Mouse (Mus musculus) layer of hippocampus, adult 18-20 months (tissue): ENCODE measurements at regions not wholly inside any gene's neighbourhood (a gene's known extent, or its start where the extent isn't known, plus 50 kb on each side); places are given as distances from the start of the nearest gene placed in this dataset.

Experiments used
- DNase-seq, 2 experiments: peaks; one replicate each; pipeline ENCODE4 v3.0.0; 2022; ENCODE audit warnings: low spot score in 2 of 2

DNA sequence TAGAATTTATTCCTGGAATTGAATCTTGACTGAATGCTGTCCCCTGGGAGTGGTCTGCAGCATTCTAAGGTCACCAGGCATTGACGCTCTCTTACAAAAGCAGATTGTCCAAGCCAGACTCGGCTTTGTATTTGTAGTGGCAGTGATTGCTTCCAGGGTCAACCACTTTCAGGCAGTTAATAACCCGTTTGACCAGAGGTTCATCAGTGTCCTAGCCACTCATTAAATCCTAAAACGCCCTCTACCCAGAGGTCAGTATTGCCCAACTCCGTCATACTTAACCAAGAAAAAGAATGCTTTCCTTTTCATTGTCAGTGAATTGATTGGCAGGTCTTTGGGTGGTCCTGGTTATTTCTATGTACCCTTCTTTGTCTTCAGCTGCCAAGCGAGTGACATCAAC, 194.6 kb upstream of the Mctp2 start:
- no peak for DNase-seq

DNA sequence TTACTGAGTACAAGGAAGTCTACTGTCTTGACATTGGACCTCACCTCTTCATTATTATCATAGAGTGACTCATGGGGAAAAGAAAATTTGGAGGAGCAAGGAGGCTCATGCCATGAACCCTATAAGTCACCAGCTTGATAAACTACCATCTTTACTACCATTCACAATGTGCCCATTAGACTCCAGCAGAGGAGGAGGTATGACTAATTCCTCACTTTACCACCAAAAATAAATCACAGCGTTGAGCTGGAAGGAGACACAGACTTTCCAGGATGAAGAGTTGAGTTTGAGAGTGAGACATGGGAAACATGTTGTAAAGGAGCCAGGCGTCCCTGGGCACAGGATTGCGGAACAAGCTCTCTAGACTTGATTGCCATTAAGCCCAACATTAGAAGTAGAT, 195.0 kb upstream of the Mctp2 start:
- no peak for DNase-seq

DNA sequence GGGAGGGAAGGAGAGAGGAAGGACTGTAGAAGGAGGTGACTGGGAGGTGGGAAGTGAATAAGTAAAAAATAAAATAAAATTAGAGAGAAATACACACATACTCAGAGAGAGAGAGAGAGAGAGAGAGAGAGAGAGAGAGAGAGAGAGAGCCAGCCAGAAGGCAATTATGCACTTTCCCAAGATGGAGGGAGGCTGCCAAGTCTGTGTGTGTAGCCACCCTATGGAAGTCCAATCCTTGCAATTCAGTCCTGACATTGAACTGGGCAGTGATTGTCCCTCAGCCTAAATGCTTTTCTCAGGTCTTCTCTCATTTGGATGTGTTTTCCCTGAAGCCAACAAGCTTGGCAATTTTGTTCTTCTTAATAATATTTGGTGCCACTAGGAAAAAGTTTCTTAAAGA, 197.3 kb upstream of the Mctp2 start:
- no peak for DNase-seq

DNA sequence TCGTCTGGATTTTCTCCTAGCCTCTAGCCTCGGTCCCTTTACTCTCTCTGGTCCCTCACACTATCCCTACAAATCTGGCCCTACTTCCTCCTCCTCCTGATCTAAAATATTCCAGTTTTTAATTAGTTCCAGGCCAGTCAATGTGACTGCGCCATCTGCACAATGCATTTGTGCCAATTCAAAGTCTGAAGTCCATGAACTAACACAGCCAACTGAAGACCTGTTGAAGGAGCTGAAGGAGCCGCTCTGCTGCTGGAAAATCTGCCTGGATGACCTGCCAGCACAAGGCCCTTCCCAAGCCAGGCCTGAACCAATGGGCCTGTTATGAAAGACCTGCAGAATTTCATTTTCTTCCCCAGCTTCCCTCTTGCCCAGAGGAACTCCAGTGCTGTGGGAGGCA, 197.9 kb upstream of the Mctp2 start:
- no peak for DNase-seq

DNA sequence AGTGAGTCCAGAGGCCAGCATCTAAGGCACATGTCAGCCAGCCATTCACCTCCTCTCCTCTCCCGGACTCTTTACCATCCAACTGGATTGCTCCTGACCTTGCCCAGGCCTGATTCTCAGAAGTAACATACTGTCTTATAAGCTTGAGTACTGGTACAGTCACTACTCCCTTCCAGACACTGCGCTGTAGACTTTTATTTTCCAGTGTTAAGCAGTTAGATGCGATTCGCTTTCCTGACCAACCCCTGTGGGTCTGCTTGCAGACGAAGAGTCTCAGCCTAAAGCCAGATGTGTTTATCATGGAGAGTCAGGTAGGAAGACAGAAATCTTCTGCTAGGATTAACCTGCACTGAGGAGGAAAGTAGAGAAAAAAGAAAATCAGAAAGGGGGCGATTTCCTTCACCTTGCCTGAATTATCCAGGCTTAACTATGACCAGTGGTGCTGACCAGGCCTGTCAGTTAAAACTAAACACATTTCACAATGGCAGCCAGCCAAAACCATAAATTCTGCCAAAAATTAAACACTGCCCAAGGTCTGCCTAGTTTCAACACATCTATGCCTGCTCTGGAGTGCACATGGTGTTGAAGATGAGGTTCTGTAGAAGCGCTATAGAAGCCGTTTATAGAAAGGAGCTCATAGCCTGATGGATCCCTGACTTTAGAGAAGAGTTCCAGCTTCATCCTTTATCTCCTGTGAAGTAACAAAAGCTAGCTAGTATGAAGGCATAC, 199.5 kb upstream of the Mctp2 start:
- DNase-seq = no peak

DNA sequence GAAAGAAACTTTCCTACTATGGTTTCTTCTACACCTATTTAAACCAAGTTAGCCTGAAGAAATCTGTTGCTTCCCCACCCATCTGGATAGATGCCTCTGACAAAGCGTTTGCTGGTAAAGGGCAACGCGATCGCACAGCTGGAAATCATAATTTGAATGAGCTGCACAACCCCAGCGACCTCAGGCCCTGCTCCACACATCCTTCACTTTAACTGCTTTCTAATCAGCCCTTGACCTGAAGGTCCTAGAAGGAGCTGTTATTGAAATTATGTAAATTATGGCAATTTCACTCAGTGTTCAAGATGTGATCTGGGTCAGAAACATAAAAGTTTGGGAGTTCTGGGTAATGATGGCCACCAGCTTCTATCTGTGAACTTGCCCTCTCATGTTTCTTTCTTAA, 201.5 kb upstream of the Mctp2 start:
- no peak for DNase-seq

DNA sequence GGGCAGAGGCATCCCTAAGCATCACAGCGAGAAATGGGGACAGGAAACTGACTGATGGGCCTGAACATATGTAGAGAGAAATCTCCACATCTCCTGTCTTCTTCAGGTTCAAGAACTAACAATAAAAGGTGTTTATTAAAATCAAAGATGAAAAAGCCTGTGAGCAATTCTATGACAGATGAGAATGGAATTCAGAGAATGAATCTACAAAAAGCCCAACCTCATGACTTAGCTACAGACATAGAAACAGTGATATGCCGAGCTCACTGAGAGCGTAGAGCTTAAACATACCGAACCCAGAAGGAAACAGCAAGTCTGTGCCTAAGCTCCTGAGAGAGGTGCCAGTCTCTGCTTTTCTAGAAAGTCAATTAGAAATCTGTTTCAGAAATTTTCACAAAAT, 203.7 kb upstream of the Mctp2 start:
- no peak for DNase-seq

DNA sequence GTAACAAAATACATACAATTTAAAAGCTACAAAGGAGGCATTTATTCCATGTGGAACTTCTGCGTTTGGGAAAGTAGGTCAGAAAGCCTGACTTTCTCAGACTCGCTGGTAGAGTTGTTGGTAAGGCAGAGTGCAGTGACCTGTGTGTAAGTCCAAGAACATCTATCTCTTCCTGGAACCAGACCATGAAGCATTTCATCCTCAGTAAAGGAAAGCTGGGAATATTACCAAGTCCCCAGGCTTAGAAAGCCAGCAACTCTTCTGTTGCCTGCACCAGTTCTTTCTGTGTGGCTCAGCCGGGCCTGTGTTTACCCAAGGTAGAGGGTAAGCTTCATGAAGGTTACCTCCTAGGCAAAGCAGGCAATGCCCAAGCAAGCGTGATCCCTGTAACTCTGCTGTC, 207.0 kb upstream of the Mctp2 start:
- no peak for DNase-seq

DNA sequence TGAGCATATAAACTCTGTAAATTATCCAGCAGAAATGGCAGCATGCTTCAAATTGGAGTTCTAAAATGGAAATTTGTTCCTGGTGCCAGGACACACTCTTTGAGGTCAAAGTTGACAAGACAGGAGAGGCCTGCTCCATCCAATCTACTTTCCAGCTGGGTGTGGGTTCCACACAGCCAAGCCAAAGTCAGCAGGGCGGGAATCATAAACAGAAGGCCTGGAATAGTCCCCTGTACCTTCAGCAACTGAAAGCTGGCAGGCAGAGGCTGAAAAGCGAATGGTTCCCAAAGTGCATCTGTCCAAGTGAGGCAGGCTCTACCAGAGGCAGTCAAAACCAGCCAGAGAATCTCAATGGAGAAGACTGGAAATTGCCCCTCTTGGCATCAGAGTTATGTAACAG, 208.4 kb upstream of the Mctp2 start:
- no peak for DNase-seq

DNA sequence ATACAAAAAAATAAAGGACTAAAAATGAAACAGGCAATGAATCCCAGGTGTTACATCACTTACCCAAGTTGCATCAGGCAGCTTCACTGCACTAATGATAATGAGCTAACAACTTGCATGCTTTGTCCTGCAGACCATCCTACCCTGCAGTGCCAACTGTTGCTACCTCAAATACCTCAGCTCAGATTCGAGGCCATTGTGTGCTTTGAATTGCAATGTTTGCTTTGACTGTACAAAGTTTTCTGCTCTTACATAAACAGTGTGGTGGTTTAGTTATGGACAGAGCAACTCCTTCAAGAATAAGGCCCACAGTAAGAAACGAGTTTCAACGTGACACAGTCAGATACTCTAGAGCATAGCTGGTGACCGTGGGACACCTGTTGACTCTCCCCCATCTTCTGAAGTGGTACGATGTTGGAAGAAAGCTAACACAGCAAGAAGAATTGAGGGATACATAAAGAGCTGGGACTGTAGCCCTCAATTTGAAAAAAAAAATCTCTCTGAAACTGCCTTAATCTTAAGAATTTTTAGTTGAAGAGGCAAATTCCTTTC, 212.1 kb upstream of the Mctp2 start:
- DNase-seq = no peak

DNA sequence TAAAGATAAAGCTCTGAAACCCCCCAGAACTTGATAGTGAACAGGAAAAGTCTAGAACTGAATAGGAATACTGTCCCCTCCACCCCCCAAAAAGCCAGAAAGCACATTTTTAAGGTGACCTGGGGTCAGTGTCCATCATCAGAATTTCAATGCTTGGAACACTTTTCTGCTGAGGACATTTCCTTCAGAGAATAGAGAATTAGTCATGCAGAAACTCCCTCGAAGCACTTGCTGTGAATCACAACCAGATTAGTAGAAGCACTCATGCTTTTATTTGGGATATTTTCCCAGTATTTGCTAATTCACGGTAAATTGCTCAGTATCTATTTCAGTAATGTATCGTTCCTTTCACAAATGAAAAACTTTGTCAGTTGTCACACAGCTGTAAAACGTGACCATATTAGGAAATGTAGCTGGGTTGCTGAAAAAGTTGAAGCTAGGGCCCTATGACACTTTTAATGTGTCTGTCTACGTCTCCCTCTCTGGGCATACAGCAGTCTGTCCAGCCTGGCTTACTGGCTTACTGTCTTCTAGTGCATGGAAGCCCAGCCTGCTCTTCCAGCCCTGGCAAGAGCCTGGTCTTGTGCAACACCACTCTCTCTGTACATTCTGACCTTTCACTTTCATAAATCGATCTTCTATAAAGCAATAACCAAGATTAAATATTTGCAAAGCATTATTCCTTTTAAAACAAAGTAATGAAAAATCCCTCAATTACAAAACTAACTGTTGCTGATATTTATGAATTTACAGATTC, 213.1 kb upstream of the Mctp2 start:
- DNase-seq = no peak

DNA sequence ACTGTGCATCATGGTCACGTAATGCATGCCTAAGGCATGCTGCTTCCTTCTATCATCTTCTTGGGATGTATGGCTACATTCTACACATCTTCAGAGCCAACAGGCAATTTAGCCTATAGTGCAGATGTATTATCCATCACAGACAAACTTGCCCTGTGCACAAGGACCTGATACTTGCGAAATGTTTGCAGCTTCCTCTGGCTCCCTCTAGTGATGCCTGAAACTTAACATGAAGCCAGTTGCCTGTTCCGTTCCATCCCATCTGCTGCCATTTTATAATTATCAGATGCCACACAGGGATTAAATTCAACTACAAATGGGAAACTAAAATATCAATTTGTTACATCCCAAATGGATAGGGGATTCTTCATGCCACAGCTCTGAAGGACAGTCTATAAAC, 222.5 kb upstream of the Mctp2 start:
- peak in 1 of 2 experiments; percentile 15 for DNase-seq

DNA sequence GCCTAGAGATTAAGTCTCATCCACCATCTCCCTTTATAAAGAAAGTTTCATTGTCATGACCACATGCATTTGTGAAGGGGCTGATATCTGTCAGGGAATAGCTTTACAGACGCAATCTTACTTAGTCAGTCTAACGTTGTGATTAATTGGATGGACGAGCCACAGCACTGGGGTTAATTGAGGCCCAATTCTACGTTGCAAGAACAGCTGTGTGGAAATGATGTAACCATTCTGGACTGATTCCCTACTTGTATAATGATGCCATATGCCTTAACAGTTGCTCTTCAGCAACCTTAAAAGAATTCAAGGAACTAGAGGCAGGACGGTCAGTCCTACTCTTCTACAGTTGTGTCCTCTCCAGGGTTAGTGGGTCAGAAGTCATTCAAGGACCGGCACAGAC, 231.9 kb upstream of the Mctp2 start:
- DNase-seq = no peak

DNA sequence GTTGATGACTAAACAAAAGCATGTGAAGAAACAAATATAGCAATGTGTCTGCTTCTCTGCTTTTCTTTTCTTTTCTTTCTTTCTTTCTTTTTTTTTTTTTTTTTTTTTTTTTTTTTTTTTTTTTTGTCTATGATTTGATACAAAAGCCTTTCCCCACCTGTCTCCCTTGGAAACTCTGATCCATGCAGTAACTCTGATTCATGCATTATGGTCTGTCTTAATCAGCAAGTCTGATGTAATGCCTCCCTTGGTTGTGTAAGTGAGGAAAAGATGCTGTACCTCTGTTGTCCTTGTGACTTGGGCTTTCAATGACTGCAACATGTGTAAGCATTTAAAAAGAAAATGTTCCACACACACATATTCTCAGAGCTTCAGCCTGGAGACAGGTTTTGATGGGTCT, 233.5 kb upstream of the Mctp2 start:
- DNase-seq = no peak

DNA sequence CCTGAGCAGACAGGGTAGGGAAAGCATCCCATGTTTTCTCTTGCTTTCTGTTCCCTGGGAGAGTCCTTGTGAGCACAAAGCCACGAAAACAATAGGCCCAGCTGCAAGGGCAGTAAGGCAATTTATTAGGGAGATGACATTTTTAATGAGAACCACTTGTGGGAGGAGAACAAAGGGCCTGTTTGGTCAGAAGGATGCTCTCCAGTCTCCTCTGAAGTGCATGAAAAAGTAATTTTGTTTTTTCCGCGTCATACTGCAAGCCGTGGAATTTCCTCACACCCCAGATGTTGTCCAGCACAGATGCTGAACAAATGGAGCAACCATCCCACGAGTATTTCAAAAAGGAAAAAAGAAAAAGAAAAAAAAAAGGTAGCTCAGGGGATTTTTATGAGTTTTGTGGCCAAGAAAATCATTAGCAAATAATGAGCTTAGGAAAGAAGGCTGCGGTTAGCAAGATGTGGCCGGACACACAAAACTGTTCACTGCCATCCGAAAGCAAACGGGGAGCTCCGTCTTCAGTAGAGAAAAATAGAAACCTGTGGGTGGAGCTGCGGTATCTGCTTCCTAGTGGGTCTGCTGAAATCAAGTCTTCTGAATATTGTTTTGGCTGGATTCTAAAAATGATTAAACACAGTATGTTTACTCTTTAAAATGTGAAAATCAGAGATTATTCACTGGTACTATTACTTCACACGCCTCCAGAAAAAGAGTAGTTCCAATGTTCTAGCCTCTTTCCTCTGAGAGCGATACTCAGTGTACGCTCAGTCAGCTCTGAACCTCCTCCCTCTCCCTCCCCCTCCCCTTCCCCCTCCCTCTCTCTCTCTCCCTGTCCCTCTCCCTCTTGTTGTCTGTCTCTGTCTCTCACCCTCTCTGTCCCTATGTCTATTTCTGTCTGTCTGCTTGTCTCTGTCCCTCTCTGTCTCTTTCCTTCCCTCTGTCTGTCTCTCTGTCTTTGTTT, 235.4 kb upstream of the Mctp2 start:
- DNase-seq = peak in 1 of 2 experiments; percentile 24

DNA sequence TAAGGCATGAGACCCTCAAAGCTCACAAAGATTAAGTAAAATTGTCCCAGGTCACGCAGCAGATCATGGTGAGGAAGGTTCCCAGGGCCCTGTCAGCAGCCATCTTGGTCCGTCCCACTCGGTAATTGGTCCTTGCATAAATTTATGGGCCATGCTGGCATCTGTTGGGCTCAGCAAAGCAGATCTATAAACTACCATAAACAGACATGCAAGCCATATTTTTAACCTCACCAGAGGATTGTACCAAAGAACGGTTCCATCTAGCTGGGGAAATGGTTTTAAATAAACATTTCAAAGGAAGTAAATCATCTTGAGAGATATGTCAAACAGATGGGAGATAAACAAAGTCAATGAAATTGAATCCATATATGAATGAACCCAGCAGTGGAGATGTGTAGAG, 237.1 kb upstream of the Mctp2 start:
- no peak for DNase-seq

DNA sequence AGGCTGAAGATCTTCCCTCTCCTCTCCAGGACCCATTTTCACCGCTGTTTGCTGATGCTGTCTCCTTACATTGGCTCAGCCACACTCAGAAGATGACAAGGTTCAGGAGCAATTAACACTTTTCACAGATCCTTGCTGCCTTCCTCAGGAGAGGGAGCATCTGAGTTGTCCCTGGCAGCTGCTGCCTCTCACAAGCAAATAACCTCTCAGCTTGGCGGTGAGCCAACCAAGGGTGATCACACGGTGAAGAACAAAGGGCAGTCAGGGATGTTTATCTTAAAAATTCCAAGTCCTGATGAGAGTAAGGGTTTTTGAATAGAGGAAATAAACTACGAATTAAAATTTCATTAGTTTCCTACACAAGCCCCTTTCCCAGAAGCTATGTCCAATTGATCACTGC, 237.5 kb upstream of the Mctp2 start:
- no peak for DNase-seq

DNA sequence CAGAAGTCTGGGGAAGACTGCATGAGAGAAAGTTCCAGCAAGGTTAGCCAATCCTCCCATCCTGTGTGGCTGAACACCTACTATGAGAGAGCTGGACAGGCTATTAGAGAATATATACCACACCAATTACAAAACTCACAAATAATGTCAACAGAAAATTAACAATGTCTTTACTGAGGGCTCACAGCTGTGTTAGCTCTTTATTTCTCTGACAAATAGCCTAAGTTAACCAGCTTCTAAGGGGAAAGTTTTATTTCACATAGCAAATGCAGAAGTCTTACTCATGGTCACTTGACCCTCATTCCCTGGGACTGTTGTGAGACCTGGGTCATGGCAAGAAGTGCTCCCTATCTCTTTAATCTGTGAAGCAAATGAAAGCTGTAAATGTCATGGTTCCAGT, 261.0 kb upstream of the Mctp2 start:
- no peak for DNase-seq

DNA sequence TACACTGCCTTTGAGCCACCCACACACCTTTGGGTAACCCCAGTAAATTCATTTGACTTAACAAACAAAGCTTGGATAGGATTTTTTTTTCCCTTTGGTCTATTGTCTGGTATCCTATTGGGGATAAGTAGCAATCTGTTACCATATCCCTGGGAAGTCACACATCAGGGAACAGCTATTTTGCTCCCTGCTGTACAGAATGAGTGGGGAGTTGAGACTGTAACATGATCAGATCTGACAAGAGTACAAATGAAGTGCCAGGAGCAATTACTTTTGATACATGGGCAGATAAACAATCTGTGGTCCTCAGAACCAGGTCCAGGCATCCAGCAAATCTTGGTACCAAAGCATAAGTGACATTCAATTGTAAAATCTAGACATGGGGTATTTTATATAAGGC, 262.8 kb upstream of the Mctp2 start:
- DNase-seq = no peak

DNA sequence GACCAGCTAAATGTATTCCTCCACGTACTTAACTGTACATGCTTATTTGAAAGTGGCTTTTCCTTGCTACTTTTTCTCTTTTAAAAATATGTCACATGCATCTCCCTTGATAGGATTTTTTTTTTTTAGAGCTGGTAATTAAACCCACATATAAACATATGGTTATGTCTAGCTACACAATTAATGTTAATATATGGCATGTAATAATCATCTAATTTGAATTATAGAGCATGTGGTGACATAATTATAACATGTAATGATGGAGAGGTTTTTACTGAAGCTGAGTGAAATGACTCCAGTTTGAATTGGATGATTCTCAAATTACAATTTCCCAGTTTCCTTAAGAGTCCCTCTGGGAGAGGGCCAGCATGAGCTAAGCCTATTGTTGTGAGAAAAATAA, 267.9 kb upstream of the Mctp2 start:
- DNase-seq = no peak

DNA sequence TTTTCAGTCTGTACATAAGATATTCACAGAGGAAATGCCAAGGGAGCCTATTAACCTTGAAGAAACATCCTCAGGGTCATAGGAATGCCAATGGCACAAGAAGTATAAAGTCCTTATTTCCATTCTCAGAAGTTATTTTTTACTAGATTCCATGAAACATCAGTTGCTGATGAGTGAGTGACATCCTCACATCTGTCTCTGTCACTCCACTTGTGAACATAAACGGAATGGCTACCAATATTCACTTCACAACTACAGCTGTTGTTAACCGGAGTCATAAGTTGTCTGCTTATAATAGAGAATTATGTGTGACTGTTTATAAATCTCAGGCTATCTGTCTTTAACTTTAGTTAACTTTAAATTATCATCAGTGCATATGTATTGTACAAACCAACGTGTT, 278.0 kb upstream of the Mctp2 start:
- DNase-seq = no peak

DNA sequence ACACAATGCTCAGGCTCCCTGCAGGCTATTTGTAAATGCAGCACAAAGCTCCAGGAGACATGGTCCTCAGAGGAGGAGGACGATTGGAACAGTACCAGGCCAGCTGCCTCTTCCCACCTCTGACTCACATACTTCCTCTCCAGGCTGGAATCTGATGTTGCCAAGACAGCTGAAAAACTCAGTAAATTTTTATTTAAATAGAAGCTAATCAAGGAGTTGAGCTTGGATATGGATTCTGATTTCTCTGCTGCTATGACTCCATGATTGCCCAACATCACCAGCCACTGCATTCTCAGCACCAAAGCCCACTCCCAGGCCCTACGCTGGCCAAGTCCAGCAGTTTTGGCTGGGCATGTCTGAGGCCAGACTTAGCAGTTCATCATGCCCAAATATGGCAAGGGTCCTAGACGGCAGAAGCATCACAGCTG, 282.8 kb upstream of the Mctp2 start:
- DNase-seq = peak; percentile 13 to 28
